Mouse (Mus musculus): ENCODE results near the gene Cdk14. TPM values are rescaled to one million over a fixed set of nuclear protein-coding genes. Genes with fewer than 3 reads are reported as not detected.

Gene Cdk14
- polyA plus RNA-seq, 1 experiment from 2014 or later = 37.8 TPM

- no peak overlapping the region for H3K27ac ChIP-seq (ENCODE audit: low read depth)
- no peaks in the 10 kb centered on the region for H3K36me3 ChIP-seq (ENCODE audit: insufficient read depth)
- DNase-seq = no peak
- H3K9ac ChIP-seq = no peak overlapping the region
- no peaks in the 10 kb centered on the region for H3K9me3 ChIP-seq (ENCODE audit: low read depth, low read length)
- no peak for ATAC-seq (ENCODE audit: insufficient read depth)
- H3K4me3 ChIP-seq (ENCODE audit: low read depth, low read length) = no peak overlapping the region
- no peak overlapping the region for H3K4me2 ChIP-seq
- no peaks in the 10 kb centered on the region for H3K27me3 ChIP-seq (ENCODE audit: insufficient read depth, low read length)
- TF ChIP-seq CTCF (IDR thresholded peaks at IDR 0.05; ENCODE audit: low read depth) = no peak
- no peaks in the 10 kb centered on the region for H3K4me1 ChIP-seq (ENCODE audit: insufficient read depth)
These were observed 658.2 kb downstream of the Cdk14 start for GRCm38 (mm10) chr5:4761891-4762290.

DNA sequence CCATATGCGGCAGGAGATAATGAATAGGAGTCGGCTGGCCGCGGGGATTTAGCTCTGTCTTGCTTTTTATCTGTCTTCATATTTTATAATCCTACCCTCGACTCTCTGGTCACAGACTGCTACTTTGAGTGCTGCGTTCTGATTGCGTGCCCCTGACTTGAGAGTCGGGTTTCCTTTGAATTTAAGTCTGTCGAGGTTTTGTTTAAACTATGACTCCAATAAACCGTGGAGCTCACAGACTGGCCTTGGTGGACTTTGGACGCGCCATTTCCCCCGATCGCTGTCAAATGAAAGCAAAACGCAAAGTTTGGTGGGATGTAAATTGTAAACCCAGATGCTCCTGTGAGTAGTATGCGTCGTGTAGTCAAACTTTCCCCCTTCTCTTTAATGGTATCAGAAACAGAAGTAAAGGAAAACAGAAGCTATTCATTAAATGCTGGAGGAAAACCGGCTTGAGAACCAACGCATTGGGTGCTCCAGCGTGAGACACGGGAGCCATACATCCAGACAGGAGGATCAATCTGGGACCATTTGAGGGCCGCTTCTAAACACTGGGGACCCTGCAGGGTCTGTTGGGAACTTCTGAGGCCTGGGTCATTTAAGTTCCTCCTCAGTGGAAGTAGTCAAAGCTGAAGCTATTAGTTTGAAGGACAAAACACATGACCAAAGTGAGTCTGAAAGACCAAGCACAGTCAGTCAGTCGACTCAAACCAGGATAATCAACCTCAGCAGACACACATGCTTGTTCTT is 661.6 kb downstream of the Cdk14 start:
- TF ChIP-seq CTCF (IDR thresholded peaks at IDR 0.05; ENCODE audit: low read depth) = 0 out of 2 replicates have a peak, but pooled peaks have one; percentile 3
- DNase-seq = no peak
- peak overlapping the region; percentile 81 for H3K4me2 ChIP-seq
- no peaks in the 10 kb centered on the region for H3K9me3 ChIP-seq (ENCODE audit: low read depth, low read length)
- H3K9ac ChIP-seq = peak overlapping the region; percentile 55
- H3K4me3 ChIP-seq (ENCODE audit: low read depth, low read length) = peak overlapping the region; percentile 85
- ATAC-seq (ENCODE audit: insufficient read depth) = peak; percentile 35
- peaks cover 14% of the 10 kb centered on the region; the same call in 1 of the 2 replicates for H3K4me1 ChIP-seq (ENCODE audit: insufficient read depth)
- H3K27ac ChIP-seq (ENCODE audit: low read depth) = peak overlapping the region; percentile 100
- WGBS = under 1% methylated on average over 23 of the region's 23 CpGs
- H3K36me3 ChIP-seq (ENCODE audit: insufficient read depth) = peaks cover 20% of the 10 kb centered on the region
- H3K27me3 ChIP-seq (ENCODE audit: insufficient read depth, low read length) = no peaks in the 10 kb centered on the region

DNA sequence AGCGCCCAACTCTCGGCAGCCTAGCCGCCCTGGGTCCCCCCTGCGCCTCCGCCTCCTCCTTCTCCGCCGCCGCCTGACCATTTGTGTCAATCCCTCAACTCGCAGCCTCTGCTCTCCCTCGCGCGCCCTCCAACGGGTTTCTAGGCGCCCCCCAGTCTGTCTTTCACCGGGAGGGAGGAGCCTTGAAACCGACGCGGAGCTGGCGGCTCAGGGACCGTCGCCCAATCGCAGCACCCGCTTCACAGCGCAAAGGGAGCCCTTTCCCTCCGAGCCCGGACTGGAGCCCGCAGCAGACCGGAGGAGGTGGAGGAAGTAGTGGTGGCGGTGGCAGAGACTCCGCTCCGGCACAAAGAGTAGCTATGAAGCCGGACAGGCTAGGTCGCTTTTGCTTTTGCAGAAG is 662.2 kb downstream of the Cdk14 start, which contains the start of gene Fzd1:
Gene Fzd1, minus strand, starts transcription at position 134 of the 400 bp plus-strand sequence.
- Histone ChIP-seq H3K4me1 (ENCODE audit: insufficient read depth) (peaks cover 14% of the 10 kb centered on the region; the same call in 1 of the 2 replicates), H3K27ac (ENCODE audit: low read depth) (peak within 1 kb of the TSS; percentile 100), H3K9ac (peak within 1 kb of the TSS; percentile 93), H3K36me3 (ENCODE audit: insufficient read depth) (peaks cover 24% of the 10 kb centered on the region), H3K4me3 (ENCODE audit: low read depth, low read length) (peak within 1 kb of the TSS; percentile 85), H3K4me2 (peak within 1 kb of the TSS; percentile 81), H3K27me3 (ENCODE audit: insufficient read depth, low read length) (no peaks in the 10 kb centered on the region), H3K9me3 (ENCODE audit: low read depth, low read length) (no peaks in the 10 kb centered on the region)
- ATAC-seq (ENCODE audit: insufficient read depth) = peak; percentile 95
- under 1% methylated on average over 33 of the region's 33 CpGs for WGBS
- DNase-seq = peak; percentile 98
- TF ChIP-seq CTCF (IDR thresholded peaks at IDR 0.05; ENCODE audit: low read depth) = peak; percentile 45

DNA sequence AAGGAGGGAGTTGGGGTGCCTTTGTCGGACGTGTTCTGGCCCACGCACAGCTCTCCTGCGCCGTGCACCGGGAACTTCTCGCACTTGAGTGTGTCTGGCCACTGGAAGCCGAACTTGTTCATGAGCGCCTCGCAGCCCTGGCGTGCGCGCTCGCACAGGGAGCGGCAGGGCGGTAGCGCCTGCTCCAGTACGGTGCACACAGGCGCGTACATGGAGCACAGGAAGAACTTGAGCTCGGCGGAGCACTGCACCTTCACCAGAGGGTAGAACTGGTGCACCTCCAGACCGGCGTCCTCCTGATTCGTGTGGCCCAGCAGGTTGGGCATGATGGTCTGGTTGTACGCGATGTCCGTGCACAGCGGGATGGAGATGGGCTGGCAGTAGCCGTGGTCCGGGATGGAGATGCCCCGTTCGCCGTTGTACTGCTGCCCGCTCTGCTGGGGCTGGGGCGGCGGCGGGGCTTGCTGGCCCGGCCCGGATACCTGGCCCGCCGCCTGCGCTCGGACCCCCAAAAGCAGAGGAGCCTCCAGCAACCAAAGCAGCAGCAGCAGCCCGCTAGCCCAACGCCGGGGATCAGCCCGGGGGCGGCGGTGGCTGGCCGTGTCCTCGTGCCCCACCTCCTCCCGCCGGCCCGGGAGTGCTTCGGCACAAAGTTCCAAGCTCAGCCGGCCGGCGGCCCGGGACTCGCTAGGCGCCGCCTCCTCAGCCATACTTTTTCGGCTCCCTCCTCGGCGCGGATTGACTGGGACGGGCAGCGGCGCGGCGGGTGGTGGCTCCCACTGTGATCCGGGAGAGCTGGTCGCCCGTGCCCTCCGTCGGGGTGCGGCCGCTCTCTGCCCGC is 663.0 kb downstream of the Cdk14 start:
- H3K4me3 ChIP-seq (ENCODE audit: low read depth, low read length) = peak overlapping the region; percentile 85
- no peaks in the 10 kb centered on the region for H3K27me3 ChIP-seq (ENCODE audit: insufficient read depth, low read length)
- peaks cover 24% of the 10 kb centered on the region for H3K36me3 ChIP-seq (ENCODE audit: insufficient read depth)
- H3K9ac ChIP-seq = peak overlapping the region; percentile 93
- ATAC-seq (ENCODE audit: insufficient read depth) (peak; percentile 45), DNase-seq (peak; percentile 75)
- 1% methylated on average over 76 of the region's 80 CpGs for WGBS
- 0 out of 2 replicates have a peak, but pooled peaks have one; percentile 1 for TF ChIP-seq CTCF (IDR thresholded peaks at IDR 0.05; ENCODE audit: low read depth)
- peak overlapping the region; percentile 100 for H3K27ac ChIP-seq (ENCODE audit: low read depth)
- H3K9me3 ChIP-seq (ENCODE audit: low read depth, low read length) = no peaks in the 10 kb centered on the region
- peak overlapping the region; percentile 81 for H3K4me2 ChIP-seq
- H3K4me1 ChIP-seq (ENCODE audit: insufficient read depth) = peaks cover 14% of the 10 kb centered on the region; the same call in 1 of the 2 replicates

GRCm38 (mm10) chr5:4756001-4756681 is 664.0 kb downstream of the Cdk14 start:
- peak overlapping the region; percentile 93 for H3K9ac ChIP-seq
- peaks cover 24% of the 10 kb centered on the region for H3K36me3 ChIP-seq (ENCODE audit: insufficient read depth)
- ATAC-seq (ENCODE audit: insufficient read depth) = no peak
- DNase-seq = peak; percentile 79
- 0 out of 2 replicates have a peak, but pooled peaks have one; percentile 4 for TF ChIP-seq CTCF (IDR thresholded peaks at IDR 0.05; ENCODE audit: low read depth)
- peak overlapping the region; percentile 81 for H3K4me2 ChIP-seq
- no peaks in the 10 kb centered on the region for H3K9me3 ChIP-seq (ENCODE audit: low read depth, low read length)
- peaks cover 14% of the 10 kb centered on the region; the same call in 1 of the 2 replicates for H3K4me1 ChIP-seq (ENCODE audit: insufficient read depth)
- 4% methylated on average over 43 of the region's 43 CpGs for WGBS
- H3K4me3 ChIP-seq (ENCODE audit: low read depth, low read length) = peak overlapping the region; percentile 85
- H3K27ac ChIP-seq (ENCODE audit: low read depth) = peak overlapping the region; percentile 100
- H3K27me3 ChIP-seq (ENCODE audit: insufficient read depth, low read length) = no peaks in the 10 kb centered on the region

DNA sequence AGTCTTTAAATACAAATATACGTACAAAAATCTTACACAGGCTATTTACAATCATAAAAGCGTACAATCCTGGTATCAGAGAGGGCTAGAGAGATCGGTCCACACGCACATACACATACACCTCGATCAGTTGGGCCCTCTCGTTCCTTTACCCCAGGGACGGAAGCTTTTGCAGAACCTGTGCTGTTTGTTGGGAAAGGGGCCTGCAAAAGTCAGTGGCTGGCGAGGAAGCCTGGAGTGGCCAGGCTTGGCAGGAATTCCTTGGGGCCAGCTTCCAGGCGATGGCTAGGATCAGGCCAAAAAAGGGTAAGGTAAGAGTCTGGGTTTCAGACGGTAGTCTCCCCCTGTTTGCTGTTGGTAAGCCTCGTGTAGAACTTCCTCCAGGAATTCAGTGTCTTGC is 664.8 kb downstream of the Cdk14 start:
- 22% methylated on average over 11 of the region's 11 CpGs for WGBS
- ATAC-seq (ENCODE audit: insufficient read depth) (no peak), DNase-seq (no peak)
- H3K4me1 ChIP-seq (ENCODE audit: insufficient read depth) = peaks cover 14% of the 10 kb centered on the region; the same call in 1 of the 2 replicates
- peak overlapping the region; percentile 81 for H3K4me2 ChIP-seq
- H3K27me3 ChIP-seq (ENCODE audit: insufficient read depth, low read length) = no peaks in the 10 kb centered on the region
- no peaks in the 10 kb centered on the region for H3K9me3 ChIP-seq (ENCODE audit: low read depth, low read length)
- peak overlapping the region; percentile 85 for H3K4me3 ChIP-seq (ENCODE audit: low read depth, low read length)
- TF ChIP-seq CTCF (IDR thresholded peaks at IDR 0.05; ENCODE audit: low read depth) = no peak
- peak overlapping the region; percentile 93 for H3K9ac ChIP-seq
- H3K36me3 ChIP-seq (ENCODE audit: insufficient read depth) = peaks cover 24% of the 10 kb centered on the region
- no peak overlapping the region for H3K27ac ChIP-seq (ENCODE audit: low read depth)
